Mouse (Mus musculus) kidney, adult 11 months (tissue): Measurements from ENCODE around the gene Tmem221.
"Not testable (repeated sequence)": the region's sequence is repeated elsewhere in the genome, so short reads cannot be mapped to it uniquely, and the experiment has no call there.

Source experiments
- DNase-seq: peaks from one replicate; pipeline ENCODE4 v3.0.0; 2022

Gene Tmem221

DNA sequence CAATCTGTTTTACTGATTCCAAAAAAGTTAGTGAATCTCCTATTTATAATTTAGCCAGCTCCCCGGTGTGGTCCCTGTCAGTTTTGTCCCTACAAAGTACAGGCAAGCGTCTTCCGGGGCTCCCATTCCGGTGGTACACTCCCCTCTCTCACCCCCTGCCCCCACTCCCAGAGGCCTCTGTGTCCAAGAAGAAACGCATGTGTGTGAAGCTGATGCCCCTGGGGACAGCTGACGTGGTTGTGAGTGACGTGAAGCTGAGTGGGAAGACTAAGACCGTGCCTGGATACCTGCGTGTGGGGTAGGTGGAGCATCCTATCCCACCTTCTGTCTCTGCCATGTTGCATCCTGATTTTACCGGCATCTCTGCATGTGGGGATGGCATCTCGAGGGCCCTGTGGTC lies 13.6 kb downstream of the Tmem221 start:
- no peak for DNase-seq

DNA sequence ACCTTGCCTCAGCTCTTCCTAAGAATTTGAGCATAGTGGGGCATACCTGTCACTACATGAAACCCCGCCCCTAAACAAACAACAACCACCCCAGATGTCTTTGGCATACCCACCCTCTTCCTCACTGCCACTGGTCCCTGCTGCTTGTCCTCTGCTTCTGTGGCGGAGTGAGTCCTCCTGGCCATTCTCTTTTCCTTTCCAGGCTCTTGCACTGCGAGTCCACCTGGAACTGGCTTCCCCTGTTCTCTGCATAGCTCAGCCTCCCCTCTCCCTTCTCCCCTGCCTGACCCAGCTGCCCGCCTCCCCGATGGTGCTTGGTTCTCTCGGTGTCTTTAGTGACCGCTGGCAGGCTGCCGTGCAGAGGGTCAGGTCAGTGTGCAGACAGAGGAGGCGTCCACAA lies 14.9 kb downstream of the Tmem221 start:
- DNase-seq, result no peak

DNA sequence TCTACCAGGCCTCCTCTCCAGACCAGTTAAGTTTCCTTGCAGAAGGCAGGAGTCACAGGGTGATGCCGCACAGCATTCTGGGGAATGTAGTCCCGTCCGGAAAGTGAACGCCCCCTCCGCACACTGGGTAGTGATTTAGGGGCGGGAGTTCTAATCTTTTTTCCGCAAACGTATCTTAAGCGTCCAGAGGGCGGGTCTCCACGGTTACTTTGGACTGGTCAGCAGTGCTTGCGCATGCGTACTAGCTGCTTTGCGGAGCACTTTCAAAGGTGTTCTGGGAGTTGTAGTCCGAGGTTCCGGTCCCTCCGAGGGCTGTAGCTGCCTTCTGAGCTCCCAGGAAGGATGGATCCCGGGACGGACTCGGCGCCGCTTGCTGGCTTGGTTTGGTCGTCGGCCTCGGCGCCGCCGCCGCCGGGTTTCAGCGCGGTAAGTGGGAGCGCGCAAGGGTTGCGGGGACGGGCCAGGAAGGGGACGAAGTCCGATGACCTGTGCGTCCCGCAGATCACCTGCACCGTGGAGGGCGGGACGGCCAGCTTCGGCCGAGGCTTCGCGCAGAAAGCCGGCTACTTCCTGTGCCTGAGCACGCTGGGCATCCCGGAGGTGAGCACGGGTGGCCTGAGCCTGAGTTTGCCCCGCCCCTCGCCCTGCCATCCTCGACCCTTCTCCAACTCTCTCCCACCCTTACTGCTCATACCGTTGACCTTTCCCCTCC lies 15.9 kb downstream of the Tmem221 start, which contains the start of gene Mvb12a:
Gene Mvb12a (plus strand): TSS at position 291 of the 712 bp plus-strand sequence.
- DNase-seq, result peak; percentile 99

GRCm38 (mm10) chr8:71537028-71537867 lies 21.4 kb downstream of the Tmem221 start, which contains the start of gene Bst2:
Gene Bst2, minus strand, starts transcription at chr8:71537456.
- DNase-seq, result peak; percentile 91

- DNase-seq, result no peak
These were observed 23.0 kb downstream of the Tmem221 start for GRCm38 (mm10) chr8:71535663-71536062.

DNA sequence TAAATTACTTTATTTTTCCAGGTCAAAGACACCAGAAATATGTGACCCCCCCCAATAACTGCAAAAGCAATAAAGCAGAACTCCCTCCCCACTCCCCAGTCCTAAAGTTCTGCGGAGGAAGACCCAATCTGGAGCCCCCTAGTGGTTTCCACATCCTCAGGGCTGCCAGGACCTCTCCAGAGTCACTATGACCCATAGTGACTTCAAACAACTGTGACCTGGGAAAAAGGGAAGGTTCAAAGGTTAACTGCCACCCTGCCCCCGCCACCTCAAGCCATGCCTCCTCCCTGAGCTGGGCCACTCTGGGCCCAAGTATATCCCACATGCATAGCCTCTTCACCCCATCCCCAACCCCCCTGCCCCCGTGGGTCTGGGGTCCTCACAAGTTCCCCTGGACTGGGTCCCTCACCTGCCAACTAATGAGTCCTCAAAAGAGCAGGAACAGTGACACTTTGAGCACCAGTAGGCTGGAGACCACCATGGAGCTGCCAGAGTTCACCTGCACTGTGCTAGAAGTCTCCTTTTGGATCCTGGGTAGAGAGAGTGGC lies 24.3 kb downstream of the Tmem221 start:
- DNase-seq, result no peak

- not testable (repeated sequence) for DNase-seq
These were observed 27.8 kb downstream of the Tmem221 start for GRCm38 (mm10) chr8:71530735-71531467.

- DNase-seq, result peak; percentile 48
These were observed 30.2 kb downstream of the Tmem221 start for GRCm38 (mm10) chr8:71528362-71529073.

DNA sequence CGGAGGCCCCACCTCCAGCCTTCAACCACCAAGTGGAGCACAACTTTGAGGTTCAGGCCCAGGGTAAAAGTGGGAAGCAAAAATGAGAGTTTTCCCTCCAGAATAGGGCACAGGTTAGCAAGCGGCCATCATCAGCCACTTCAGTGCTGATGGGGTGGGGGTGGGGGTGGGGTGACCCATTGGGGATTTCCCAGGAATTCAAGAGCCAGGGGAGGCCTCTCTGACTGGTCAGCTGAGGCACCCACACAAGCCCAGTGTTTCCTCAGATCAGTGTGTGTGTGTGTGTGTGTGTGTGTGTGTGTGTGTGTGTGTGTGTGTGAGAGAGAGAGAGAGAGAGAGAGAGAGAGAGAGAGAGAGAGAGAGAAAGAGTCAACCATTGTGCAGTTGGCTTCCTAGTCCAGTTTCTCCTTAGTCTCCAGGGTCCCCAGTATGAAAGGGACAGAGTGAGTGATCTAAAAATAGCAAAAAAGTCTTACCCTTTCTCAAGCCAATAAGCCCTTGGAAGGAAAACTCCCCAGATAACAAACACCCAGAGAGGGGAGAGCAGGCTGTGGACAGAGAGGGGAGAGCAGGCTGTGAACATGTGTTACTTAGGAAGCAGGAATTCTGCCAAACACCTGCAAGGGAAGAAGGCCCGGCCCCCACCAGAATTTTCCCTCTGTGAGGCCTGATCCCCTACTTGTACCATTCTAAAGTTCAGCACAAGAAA lies 31.4 kb downstream of the Tmem221 start:
- no peak for DNase-seq

DNA sequence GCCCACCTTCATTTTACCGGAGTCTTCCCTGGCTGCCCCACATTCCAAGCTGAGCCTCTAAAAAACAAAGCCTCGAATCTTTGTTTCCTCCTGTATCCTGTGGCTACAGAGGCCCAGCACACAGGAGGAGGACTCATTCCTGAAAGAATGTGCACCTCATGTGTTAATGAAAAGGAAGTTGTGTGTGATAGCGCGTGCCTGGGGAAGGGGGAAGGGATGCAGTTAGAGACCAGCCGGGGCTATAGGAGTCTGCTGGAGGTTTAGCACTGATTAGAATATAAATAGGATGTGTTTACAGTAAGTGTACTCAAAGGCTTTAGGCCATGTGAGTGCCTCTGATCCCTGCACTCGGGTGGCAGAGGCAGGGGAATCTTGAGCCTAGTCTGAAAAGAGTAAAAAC lies 32.4 kb downstream of the Tmem221 start:
- DNase-seq, result no peak

- DNase-seq, result no peak
These were observed 33.2 kb downstream of the Tmem221 start, which contains the start of gene Ccdc194 for GRCm38 (mm10) chr8:71525226-71526050. Gene Ccdc194, minus strand, starts transcription at chr8:71525711.

DNA sequence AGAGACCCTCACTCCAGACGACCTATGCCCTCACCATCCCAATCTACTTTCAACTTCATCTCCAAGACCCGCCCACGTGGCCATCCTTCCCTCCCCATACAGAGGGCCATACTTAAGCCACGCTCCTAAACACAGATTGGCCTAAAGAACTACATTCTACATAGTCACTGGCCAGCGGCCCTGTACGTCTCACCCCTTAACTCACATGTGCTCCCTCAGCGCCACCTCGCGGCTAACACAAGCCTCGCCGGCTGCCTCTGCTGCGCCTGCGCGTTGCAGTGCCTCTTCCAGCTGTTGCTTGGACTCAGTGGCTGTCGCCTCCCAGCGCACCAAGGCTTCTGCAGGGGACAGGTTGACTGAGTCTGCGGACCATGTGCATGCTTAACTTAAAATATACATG lies 37.0 kb downstream of the Tmem221 start:
- DNase-seq, result peak; percentile 89

DNA sequence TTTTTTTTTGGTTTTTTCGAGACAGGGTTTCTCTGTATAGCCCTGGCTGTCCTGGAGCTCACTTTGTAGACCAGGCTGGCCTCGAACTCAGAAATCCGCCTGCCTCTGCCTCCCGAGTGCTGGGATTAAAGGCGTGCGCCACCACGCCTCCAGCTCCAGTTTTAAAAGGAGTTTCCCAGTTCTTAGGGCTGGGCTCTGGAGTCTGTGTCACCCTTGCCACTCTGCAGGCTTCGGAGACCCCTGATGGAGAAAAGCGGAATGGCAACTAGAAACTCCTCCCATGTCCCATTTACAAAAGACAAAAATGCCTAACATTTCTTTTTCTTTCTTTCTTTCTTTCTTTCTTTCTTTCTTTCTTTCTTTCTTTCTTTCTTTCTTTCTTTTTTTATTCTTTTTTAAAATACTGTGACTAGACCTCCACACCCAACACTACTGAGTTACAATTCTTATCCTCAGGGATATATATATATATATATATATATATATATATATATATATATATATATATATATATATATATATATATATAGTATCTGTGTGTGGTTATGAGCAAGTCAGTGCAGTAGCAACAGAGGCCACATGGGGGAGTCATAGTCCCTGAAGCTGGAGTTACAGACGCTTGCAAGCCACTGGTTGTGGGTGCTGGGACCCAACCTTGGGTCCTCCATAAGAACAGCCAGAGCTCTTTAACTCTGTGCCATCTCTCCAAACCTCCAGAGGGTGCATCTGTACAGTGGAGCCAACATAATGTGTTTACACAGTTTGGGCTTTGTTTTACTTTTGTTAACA lies 39.4 kb downstream of the Tmem221 start:
- not testable (repeated sequence) for DNase-seq

DNA sequence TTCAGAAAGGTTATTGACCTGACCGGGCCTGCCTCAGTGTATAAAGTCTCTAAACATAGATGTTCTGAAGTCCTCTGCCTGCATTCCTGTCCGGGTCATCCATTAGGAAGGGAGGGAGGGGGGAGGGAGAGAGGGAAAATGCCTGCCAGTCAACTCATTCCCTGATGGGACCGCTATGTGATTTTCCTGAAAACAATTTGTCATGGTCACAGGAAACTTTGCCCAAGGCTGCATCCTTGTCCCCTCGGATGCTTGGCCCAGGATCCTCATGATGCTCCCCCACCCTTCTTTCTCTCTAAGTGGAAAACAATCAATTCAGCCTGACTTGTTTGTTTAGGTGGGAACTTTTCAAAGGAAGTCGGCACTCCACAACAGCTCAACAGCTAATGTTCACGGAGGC lies 41.9 kb downstream of the Tmem221 start:
- peak; percentile 64 for DNase-seq

GRCm38 (mm10) chr8:71515043-71515442 lies 43.6 kb downstream of the Tmem221 start:
- DNase-seq, result no peak

- no peak for DNase-seq
These were observed 45.5 kb downstream of the Tmem221 start for GRCm38 (mm10) chr8:71513018-71513754.

- peak; percentile 66 for DNase-seq
These were observed 47.0 kb downstream of the Tmem221 start, which contains the start of gene Plvap for GRCm38 (mm10) chr8:71511644-71512043. Gene Plvap, minus strand, starts transcription at chr8:71511752.

DNA sequence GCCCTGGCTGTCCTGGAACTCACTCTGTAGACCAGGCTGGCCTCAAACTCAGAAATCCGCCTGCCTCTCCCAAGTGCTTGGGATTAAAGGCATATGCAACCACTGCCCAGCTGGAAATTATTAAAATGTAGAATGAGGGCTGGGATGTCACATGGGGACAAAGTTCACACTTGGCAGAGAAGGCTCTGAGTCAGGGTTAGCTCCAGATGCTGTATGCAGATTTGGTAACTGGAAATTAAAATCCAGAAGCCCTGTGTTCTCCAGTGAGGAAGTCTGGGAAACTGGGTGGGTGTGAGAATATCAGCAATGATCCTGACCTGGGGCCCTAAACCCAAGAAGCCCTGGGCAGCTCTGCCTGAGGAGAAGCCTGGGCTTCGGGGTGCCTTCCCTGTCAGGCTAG lies 49.4 kb downstream of the Tmem221 start:
- DNase-seq, result no peak

GRCm38 (mm10) chr8:71507589-71508104 lies 51.0 kb downstream of the Tmem221 start:
- DNase-seq, result peak; percentile 61
